Mouse (Mus musculus) limb, embryonic 14.5 days (tissue): ENCODE data around the gene Ceacam13. TPM values are rescaled to one million over a fixed set of nuclear protein-coding genes. Genes with fewer than 3 reads are reported as not detected.
"Not testable (repeated sequence)": the region's sequence is repeated elsewhere in the genome, so short reads cannot be mapped to it uniquely, and the experiment has no call there.

Experiments
- ATAC-seq: fragments of 200-750 bp; cut with Nextera tagmentation; 2 replicates; pipeline ENCODE4 v1.8.0; 2017; ENCODE audit warnings: low read depth, moderate number of reproducible peaks, moderate TSS enrichment; ENCODE audit not compliant: low FRiP score
- DNase-seq: peaks from one replicate; pipeline ENCODE4 v3.0.0-alpha.2; 2015; ENCODE audit warnings: low spot score
- H3K27ac ChIP-seq: fragments of 300-500 bp; sonication (generic); replicated peaks from 2 replicates; pipeline ENCODE4 v1.5.1; 2014; ENCODE audit warnings: low read depth, mild to moderate bottlenecking, low read length, moderate library complexity, mixed read lengths
- H3K27me3 ChIP-seq: fragments of 300-500 bp; sonication (generic); 2 replicates; pipeline ENCODE4 v1.6.1; 2014; ENCODE audit warnings: low read length, mixed read lengths; ENCODE audit not compliant: control insufficient read depth, insufficient read depth
- H3K36me3 ChIP-seq: fragments of 300-500 bp; sonication (generic); 2 replicates; pipeline ENCODE4 v1.6.1; 2014; ENCODE audit warnings: mild to moderate bottlenecking, low read length, moderate library complexity, mixed read lengths; ENCODE audit not compliant: control insufficient read depth, insufficient read depth
- H3K4me1 ChIP-seq: fragments of 300-500 bp; sonication (generic); 2 replicates; pipeline ENCODE4 v1.6.1; 2014; ENCODE audit warnings: antibody characterized with exemption, low read length, mixed read lengths; ENCODE audit not compliant: control insufficient read depth, insufficient read depth
- H3K4me2 ChIP-seq: fragments of 300-500 bp; sonication (generic); replicated peaks from 2 replicates; pipeline ENCODE4 v1.6.1; 2014; ENCODE audit warnings: low read depth, mild to moderate bottlenecking, low read length, moderate library complexity; ENCODE audit not compliant: severe bottlenecking
- H3K4me3 ChIP-seq: fragments of 300-500 bp; sonication (generic); replicated peaks from 2 replicates; pipeline ENCODE4 v1.5.1; 2014; ENCODE audit warnings: low read length
- H3K9ac ChIP-seq: fragments of 300-500 bp; sonication (generic); 2 replicates; pipeline ENCODE4 v1.6.1; 2014; ENCODE audit warnings: mild to moderate bottlenecking, low read depth, low read length, moderate library complexity; ENCODE audit not compliant: severe bottlenecking
- H3K9me3 ChIP-seq: fragments of 300-500 bp; sonication (generic); 2 replicates; pipeline ENCODE4 v1.6.1; 2016; ENCODE audit warnings: low read length; ENCODE audit not compliant: control insufficient read depth
- POLR2A ChIP-seq: fragments of 200-500 bp; IDR thresholded peaks from 2 replicates; pipeline ENCODE4 v1.8.0; 2012; ENCODE audit warnings: inconsistent platforms, mild to moderate bottlenecking, moderate library complexity, borderline replicate concordance; ENCODE audit not compliant: insufficient read depth, insufficient read length; ENCODE audit errors: extremely low read depth
- WGBS: fragments of 180-500 bp; shearing (Covaris S2); extraction: QIAGEN DNeasy Blood & Tissue Kit; methylation state at CpG from one replicate; pipeline ENCODE4 v1.1.7; 2014; 5-methylcytosine and 5-hydroxymethylcytosine counted together
- microRNA-seq: library from miRNA; unstranded; fragments of <30 nt; microRNA quantifications from one replicate; pipeline ENCODE4, GENCODE M21; 2016
- polyA plus RNA-seq, 2 experiments: library from polyadenylated mRNA; depleted of rRNA in 1 of 2; stranded (reverse) in 1 of 2; unstranded in 1 of 2; fragments of >200 nt; fragmentation: Nextera tagmentation in 1 of 2; extraction: Ambion mirVana in 1 of 2; gene quantifications; 2 replicates each; pipeline versions ENCODE4 v1.2.1 to v1.2.3; 2012 to 2014

Ceacam13 gene
- 0.09 and 0.24 TPM in 2 replicates for polyA plus RNA-seq (2012; rRNA removed)
- not detected in 2 replicates for polyA plus RNA-seq (2014; fragmentation: Nextera tagmentation; extraction: Ambion mirVana)

DNA sequence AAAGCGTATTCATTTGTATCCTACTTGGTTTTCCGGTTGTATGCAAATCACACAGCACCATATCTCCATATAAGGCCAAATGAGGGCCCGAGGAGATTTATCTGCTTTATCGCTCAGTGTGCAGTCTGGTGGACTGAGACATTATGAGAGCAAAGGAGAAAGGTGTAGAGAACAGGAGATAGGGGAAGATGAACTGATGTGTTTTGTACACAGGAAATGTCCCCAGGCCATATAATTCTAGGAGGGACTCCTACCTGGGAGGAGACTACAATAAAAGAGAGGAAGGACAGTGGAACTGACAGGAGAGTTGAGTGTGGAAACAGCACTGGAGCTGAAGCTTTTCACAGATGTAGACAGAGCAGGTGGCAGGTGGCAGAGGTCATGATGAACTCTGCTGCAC lies at the start of gene Ceacam13:
Gene Ceacam13, plus strand, starts transcription at position 301 of the 400 bp plus-strand sequence.
- Histone ChIP-seq H3K4me3 (no peak within 1 kb of the TSS), H3K36me3 (no peaks in the 10 kb centered on the region), H3K27me3 (no peaks in the 10 kb centered on the region), H3K4me2 (no peak within 1 kb of the TSS), H3K27ac (no peak within 1 kb of the TSS), H3K9me3 (0 out of 2 replicates have a peak, but pooled peaks cover 7% of the 10 kb centered on the region), H3K4me1 (no peaks in the 10 kb centered on the region), H3K9ac (no peak within 1 kb of the TSS)
- DNase-seq (no peak), ATAC-seq (no peak)
- TF ChIP-seq POLR2A: no peak
- 74% methylated on average over 4 of the region's 4 CpGs for WGBS

DNA sequence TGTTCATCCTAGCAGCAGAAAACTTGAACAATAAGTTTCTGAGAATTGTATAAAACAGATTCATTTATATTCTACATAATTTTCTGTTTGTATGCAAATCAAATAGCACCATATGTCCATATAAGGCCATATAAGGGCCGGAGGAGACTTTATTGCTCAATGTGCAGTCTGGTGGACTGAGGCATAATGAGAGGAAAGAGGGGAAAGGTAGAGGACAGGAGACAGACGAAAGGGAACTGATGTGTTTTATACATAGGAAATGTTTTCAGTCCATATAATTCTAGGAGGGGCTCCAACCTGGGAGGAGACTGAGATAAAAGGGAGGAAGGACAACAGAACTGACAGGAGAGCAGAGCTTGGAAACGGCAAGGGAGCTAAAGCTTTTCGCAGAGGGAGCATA lies 37.9 kb upstream of the Ceacam13 start, which contains the start of gene Ceacam11:
Gene Ceacam11, plus strand, starts transcription at position 301 of the 400 bp plus-strand sequence.
- Histone ChIP-seq H3K4me3 (no peak within 1 kb of the TSS), H3K9me3 (peaks cover 2% of the 10 kb centered on the region; the same call in 1 of the 2 replicates), H3K9ac (no peak within 1 kb of the TSS), H3K36me3 (no peaks in the 10 kb centered on the region), H3K4me1 (no peaks in the 10 kb centered on the region), H3K4me2 (no peak within 1 kb of the TSS), H3K27me3 (no peaks in the 10 kb centered on the region), H3K27ac (no peak within 1 kb of the TSS)
- TF ChIP-seq POLR2A: no peak
- DNase-seq (no peak), ATAC-seq (no peak)
- WGBS: 80% methylated on average over 4 of the region's 4 CpGs

DNA sequence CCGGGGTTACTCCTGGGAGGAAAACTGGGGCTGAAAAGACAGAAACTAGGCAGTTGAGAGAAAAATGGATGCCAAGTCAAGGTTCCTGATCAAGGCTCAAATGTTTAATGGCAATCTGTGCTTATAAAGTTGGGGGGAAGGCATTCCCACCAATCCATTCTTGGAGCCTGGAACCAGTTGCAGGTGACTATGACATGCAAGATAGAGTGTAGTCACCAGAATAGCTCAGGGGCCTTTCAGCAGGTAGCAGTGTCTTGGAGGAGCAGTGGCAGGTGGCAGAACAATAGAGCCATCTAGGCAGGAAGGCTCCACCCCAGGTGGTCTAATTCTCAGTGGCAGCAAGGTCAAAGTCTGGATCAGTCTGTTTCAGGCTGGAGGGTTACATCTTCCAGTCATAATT lies 8.6 kb upstream of the Ceacam13 start:
- not testable (repeated sequence) for H3K27ac ChIP-seq, H3K9ac ChIP-seq, H3K27me3 ChIP-seq, H3K4me2 ChIP-seq, H3K36me3 ChIP-seq, ATAC-seq, DNase-seq, H3K9me3 ChIP-seq, H3K4me1 ChIP-seq, H3K4me3 ChIP-seq
- WGBS: 96% methylated on average over 1 of the region's 1 CpGs

DNA sequence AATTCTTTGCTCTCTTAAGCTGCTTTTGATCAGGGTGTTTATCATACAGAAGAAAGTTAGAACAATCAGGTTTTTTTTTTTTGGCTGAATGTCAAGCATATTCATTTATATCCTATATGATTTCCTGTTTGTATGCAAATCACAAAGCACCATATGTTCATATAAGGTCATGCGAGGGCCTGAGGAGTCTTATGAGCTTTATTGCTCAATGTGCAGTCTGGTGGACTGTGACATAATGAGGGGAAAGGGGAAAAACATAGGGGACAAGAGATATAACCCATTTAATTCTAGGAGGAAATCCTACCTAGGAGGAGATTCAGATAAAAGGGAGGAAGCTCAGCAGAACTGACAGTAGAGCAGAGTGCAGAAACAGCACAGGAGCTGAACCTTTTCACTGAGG lies 55.9 kb downstream of the Ceacam13 start, which contains the start of gene Ceacam12:
Gene Ceacam12, plus strand, starts transcription at position 301 of the 400 bp plus-strand sequence.
- H3K9me3 ChIP-seq: peaks cover 15% of the 10 kb centered on the region; the same call in 1 of the 2 replicates
- WGBS: 72% methylated on average over 1 of the region's 1 CpGs
- H3K27me3 ChIP-seq: no peaks in the 10 kb centered on the region
- no peak within 1 kb of the TSS for H3K4me2 ChIP-seq
- no peak within 1 kb of the TSS for H3K27ac ChIP-seq
- no peaks in the 10 kb centered on the region for H3K36me3 ChIP-seq
- no peak for TF ChIP-seq POLR2A
- ATAC-seq: no peak
- no peak within 1 kb of the TSS for H3K4me3 ChIP-seq
- H3K4me1 ChIP-seq: no peaks in the 10 kb centered on the region
- no peak within 1 kb of the TSS for H3K9ac ChIP-seq
- no peak for DNase-seq

Small RNA genes within 50 kb of the gene (microRNA-seq; reads per million reads assigned to microRNA genes)
- gene Gm22414: not detected

Other genes with a start within 250 kb of the Ceacam13 start
- gene Ceacam14, start 197.3 kb upstream of the Ceacam13 start, polyA plus RNA-seq (2012; rRNA removed): 0.35 and 0.44 TPM in 2 replicates
- not detected in 2 replicates for gene Ceacam14, start 197.3 kb upstream of the Ceacam13 start, polyA plus RNA-seq (2014; fragmentation: Nextera tagmentation; extraction: Ambion mirVana)
- gene Gm5155, start 138.1 kb upstream of the Ceacam13 start, polyA plus RNA-seq (2012; rRNA removed): 0.10 and 0.14 TPM in 2 replicates
- not detected in 2 replicates for gene Gm5155, start 138.1 kb upstream of the Ceacam13 start, polyA plus RNA-seq (2014; fragmentation: Nextera tagmentation; extraction: Ambion mirVana)
- gene Ceacam11, start 37.8 kb upstream of the Ceacam13 start, polyA plus RNA-seq (2012; rRNA removed): 0.64 and 0.77 TPM in 2 replicates
- gene Ceacam11, start 37.8 kb upstream of the Ceacam13 start, polyA plus RNA-seq (2014; fragmentation: Nextera tagmentation; extraction: Ambion mirVana): not detected in 2 replicates
- gene Ceacam12, start 56.0 kb downstream of the Ceacam13 start, polyA plus RNA-seq (2012; rRNA removed): 0.26 TPM in 1 of 2 replicates, not detected in the other
- not detected in 2 replicates for gene Ceacam12, start 56.0 kb downstream of the Ceacam13 start, polyA plus RNA-seq (2014; fragmentation: Nextera tagmentation; extraction: Ambion mirVana)
- not detected in 2 replicates for gene Igfl3, start 166.6 kb downstream of the Ceacam13 start, polyA plus RNA-seq (2012; rRNA removed)
- not detected in 2 replicates for gene Igfl3, start 166.6 kb downstream of the Ceacam13 start, polyA plus RNA-seq (2014; fragmentation: Nextera tagmentation; extraction: Ambion mirVana)
- gene Mill1, start 235.5 kb downstream of the Ceacam13 start, polyA plus RNA-seq (2012; rRNA removed): 0.23 and 0.38 TPM in 2 replicates
- 0.28 and 0.37 TPM in 2 replicates for gene Mill1, start 235.5 kb downstream of the Ceacam13 start, polyA plus RNA-seq (2014; fragmentation: Nextera tagmentation; extraction: Ambion mirVana)